Mouse (Mus musculus) myocyte (in vitro differentiated cells): ENCODE measurements around the gene Tmem123. TPM values are rescaled to one million over a fixed set of nuclear protein-coding genes. Genes with fewer than 3 reads are reported as not detected.

Source experiments
- H3K27me3 ChIP-seq: one replicate; pipeline ENCODE4 v1.6.1; 2011; ENCODE audit not compliant: control insufficient read depth, insufficient read depth, insufficient read length
- H3K36me3 ChIP-seq: one replicate; pipeline ENCODE4 v1.6.1; 2011; ENCODE audit not compliant: control insufficient read depth, insufficient read depth
- H3K4me2 ChIP-seq: one replicate; pipeline ENCODE4 v1.6.1; 2011; ENCODE audit warnings: low read depth, control low read depth
- H3K4me3 ChIP-seq: one replicate; pipeline ENCODE4 v1.5.1; 2011; ENCODE audit warnings: mild to moderate bottlenecking, control low read depth, moderate library complexity
- H3K79me2 ChIP-seq: one replicate; pipeline ENCODE4 v1.6.1; 2011; ENCODE audit not compliant: control insufficient read depth, insufficient read depth
- H3ac ChIP-seq: one replicate; pipeline ENCODE4 v1.6.1; 2011; ENCODE audit not compliant: control insufficient read depth, insufficient read length
- CEBPB ChIP-seq: IDR thresholded peaks from 2 replicates; pipeline ENCODE4 v1.6.1; 2011; ENCODE audit warnings: mild to moderate bottlenecking, moderate library complexity; ENCODE audit not compliant: poor library complexity, insufficient read depth, severe bottlenecking
- E2F4 ChIP-seq: IDR thresholded peaks from one replicate; pipeline ENCODE4 v1.6.1; 2011; ENCODE audit warnings: mild to moderate bottlenecking, control low read depth, moderate library complexity; ENCODE audit not compliant: insufficient read depth
- MAX ChIP-seq: IDR thresholded peaks from one replicate; pipeline ENCODE4 v1.6.1; 2011; ENCODE audit warnings: low read depth, mild to moderate bottlenecking, control low read depth
- MYOD1 ChIP-seq, 3 experiments: IDR thresholded peaks; one replicate each; pipeline ENCODE4 v1.6.1; 2011; ENCODE audit warnings: control low read depth in 2 of 3, low read depth in 2 of 3, mild to moderate bottlenecking in 2 of 3, moderate library complexity in 1 of 3; ENCODE audit not compliant: insufficient read length in 2 of 3, control insufficient read depth in 1 of 3
- MYOG ChIP-seq, 3 experiments: IDR thresholded peaks; one replicate each; pipeline ENCODE4 v1.6.1; 2011; ENCODE audit warnings: control low read depth in 2 of 3, low read depth in 2 of 3, mild to moderate bottlenecking in 2 of 3; ENCODE audit not compliant: insufficient read length in 2 of 3, control insufficient read depth in 1 of 3, insufficient read depth in 1 of 3
- POLR2A ChIP-seq: IDR thresholded peaks from one replicate; pipeline ENCODE4 v1.6.1; 2011; ENCODE audit warnings: low read depth, mild to moderate bottlenecking, control low read depth, moderate library complexity; ENCODE audit not compliant: insufficient read length
- POLR2AphosphoS2 ChIP-seq: IDR thresholded peaks from one replicate; pipeline ENCODE4 v1.6.1; 2011; ENCODE audit warnings: low read depth, control low read depth; ENCODE audit not compliant: insufficient read length
- REST ChIP-seq: IDR thresholded peaks from one replicate; pipeline ENCODE4 v1.6.1; 2011; ENCODE audit warnings: mild to moderate bottlenecking, control low read depth, moderate library complexity; ENCODE audit not compliant: insufficient read depth, insufficient read length
- SRF ChIP-seq: IDR thresholded peaks from one replicate; pipeline ENCODE4 v1.6.1; 2011; ENCODE audit warnings: low read depth; ENCODE audit not compliant: control insufficient read depth, insufficient read length
- TCF12 ChIP-seq: IDR thresholded peaks from one replicate; pipeline ENCODE4 v1.6.1; 2011; ENCODE audit warnings: mild to moderate bottlenecking, control low read depth; ENCODE audit not compliant: poor library complexity, insufficient read depth, severe bottlenecking
- TCF3 ChIP-seq: IDR thresholded peaks from one replicate; pipeline ENCODE4 v1.6.1; 2011; ENCODE audit warnings: low read depth, control low read depth; ENCODE audit not compliant: insufficient read length
- USF1 ChIP-seq: IDR thresholded peaks from one replicate; pipeline ENCODE4 v1.6.1; 2011; ENCODE audit warnings: low read depth, mild to moderate bottlenecking, control low read depth, moderate library complexity
- polyA plus RNA-seq: library from polyadenylated mRNA; unstranded; fragments of >200 nt; fragmentation: generic; extraction: Trizol; gene quantifications from one replicate; pipeline ENCODE4 v1.2.1, GENCODE M21; 2012; ENCODE audit warnings: missing spikeins

Gene Tmem123
- polyA plus RNA-seq, 1 experiment = 60.9 TPM

DNA sequence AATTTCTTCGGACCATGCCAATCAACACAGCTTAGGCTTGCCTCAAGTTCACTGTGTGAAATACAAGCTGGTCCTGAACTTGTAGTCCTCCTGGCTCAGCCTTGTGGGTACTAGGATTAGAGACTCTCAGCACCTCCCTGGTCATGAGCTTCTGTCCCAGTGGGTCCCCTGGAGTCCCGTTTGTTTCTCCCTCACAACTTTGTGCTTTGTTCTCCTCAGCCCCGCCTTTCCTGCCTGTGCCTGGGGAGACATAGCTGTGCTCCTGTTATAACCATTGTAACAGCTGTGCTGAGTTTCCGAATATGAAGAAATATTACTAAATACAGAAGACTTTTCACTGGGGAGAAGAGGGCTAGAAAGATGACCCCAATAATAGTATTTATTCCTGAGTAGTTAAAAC lies 5.2 kb downstream of the Tmem123 start:
- TF ChIP-seq MYOD1 (IDR thresholded peaks at IDR 0.05; ENCODE audit: control insufficient read depth in 1 of 3, insufficient read length in 2 of 3, low read depth in 2 of 3) = no peak
- no peak for TF ChIP-seq SRF
- no peak for TF ChIP-seq E2F4
- TF ChIP-seq MAX = no peak
- no peak for TF ChIP-seq POLR2AphosphoS2
- TF ChIP-seq TCF12 = no peak
- TF ChIP-seq CEBPB = no peak
- TF ChIP-seq REST = no peak
- no peak for TF ChIP-seq TCF3
- TF ChIP-seq MYOG (IDR thresholded peaks at IDR 0.05; ENCODE audit: control insufficient read depth in 1 of 3, insufficient read depth in 1 of 3, insufficient read length in 2 of 3, low read depth in 2 of 3) = no peak
- no peak for TF ChIP-seq POLR2A
- TF ChIP-seq USF1 = no peak
- H3K36me3 ChIP-seq = peaks cover 36% of the 10 kb centered on the region
- no peak overlapping the region for H3K4me3 ChIP-seq
- no peak overlapping the region for H3ac ChIP-seq
- no peaks in the 10 kb centered on the region for H3K27me3 ChIP-seq
- H3K4me2 ChIP-seq = no peak overlapping the region
- peaks cover 44% of the 10 kb centered on the region for H3K79me2 ChIP-seq

DNA sequence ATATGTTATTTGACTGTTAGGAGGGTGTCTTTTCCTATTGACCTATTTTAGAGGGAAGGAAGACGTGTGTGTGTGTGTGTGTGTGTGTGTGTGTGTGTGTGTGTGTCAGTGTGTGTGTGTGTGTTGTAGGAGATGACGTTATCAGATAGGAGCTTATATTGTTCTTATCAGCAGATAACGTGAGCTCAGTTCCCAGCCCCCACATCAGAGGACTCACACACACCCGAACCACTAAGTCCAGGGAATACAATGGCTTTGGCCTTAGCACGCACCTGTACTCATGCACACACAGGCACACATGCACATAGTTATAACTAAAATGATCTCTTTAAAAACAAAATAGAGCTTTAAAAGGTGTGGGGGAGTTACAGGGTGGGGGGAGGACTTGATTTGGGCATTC lies 5.7 kb downstream of the Tmem123 start:
- Histone ChIP-seq H3ac (no peak overlapping the region), H3K36me3 (peaks cover 36% of the 10 kb centered on the region), H3K27me3 (no peaks in the 10 kb centered on the region), H3K4me3 (no peak overlapping the region), H3K4me2 (no peak overlapping the region), H3K79me2 (peaks cover 41% of the 10 kb centered on the region)
- TF ChIP-seq MYOD1 (IDR thresholded peaks at IDR 0.05; ENCODE audit: control insufficient read depth in 1 of 3, insufficient read length in 2 of 3, low read depth in 2 of 3) = no peak
- TF ChIP-seq TCF12 = no peak
- TF ChIP-seq MYOG (IDR thresholded peaks at IDR 0.05; ENCODE audit: control insufficient read depth in 1 of 3, insufficient read depth in 1 of 3, insufficient read length in 2 of 3, low read depth in 2 of 3) = no peak
- no peak for TF ChIP-seq MAX
- no peak for TF ChIP-seq REST
- TF ChIP-seq SRF = no peak
- no peak for TF ChIP-seq TCF3
- TF ChIP-seq USF1 = no peak
- no peak for TF ChIP-seq E2F4
- TF ChIP-seq POLR2AphosphoS2 = no peak
- no peak for TF ChIP-seq CEBPB
- no peak for TF ChIP-seq POLR2A

DNA sequence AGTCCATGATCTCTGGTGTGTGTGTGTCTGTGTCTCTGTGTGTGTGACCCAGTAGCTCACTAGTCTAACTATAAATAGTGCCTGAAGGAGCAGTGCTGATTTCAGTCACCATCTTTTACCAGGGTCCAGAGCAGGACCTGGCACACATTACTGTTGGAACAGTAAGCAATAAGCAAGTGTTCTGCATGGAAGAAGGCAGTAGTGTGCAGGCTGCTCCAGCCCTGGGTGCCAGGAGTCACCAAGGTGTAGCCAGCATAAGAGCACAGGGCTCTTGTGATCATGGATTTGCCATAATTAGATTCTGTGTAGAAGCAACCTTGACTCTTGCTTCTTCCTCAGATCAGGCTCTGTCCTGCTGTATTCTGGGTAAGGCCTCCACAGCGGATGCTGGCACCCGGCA lies 8.5 kb downstream of the Tmem123 start:
- Histone ChIP-seq H3K4me3 (no peak overlapping the region), H3K79me2 (peaks cover 22% of the 10 kb centered on the region), H3ac (no peak overlapping the region), H3K27me3 (no peaks in the 10 kb centered on the region), H3K36me3 (peaks cover 57% of the 10 kb centered on the region), H3K4me2 (no peak overlapping the region)
- TF ChIP-seq POLR2A (no peak), SRF (no peak), REST (no peak), E2F4 (no peak), CEBPB (no peak)

DNA sequence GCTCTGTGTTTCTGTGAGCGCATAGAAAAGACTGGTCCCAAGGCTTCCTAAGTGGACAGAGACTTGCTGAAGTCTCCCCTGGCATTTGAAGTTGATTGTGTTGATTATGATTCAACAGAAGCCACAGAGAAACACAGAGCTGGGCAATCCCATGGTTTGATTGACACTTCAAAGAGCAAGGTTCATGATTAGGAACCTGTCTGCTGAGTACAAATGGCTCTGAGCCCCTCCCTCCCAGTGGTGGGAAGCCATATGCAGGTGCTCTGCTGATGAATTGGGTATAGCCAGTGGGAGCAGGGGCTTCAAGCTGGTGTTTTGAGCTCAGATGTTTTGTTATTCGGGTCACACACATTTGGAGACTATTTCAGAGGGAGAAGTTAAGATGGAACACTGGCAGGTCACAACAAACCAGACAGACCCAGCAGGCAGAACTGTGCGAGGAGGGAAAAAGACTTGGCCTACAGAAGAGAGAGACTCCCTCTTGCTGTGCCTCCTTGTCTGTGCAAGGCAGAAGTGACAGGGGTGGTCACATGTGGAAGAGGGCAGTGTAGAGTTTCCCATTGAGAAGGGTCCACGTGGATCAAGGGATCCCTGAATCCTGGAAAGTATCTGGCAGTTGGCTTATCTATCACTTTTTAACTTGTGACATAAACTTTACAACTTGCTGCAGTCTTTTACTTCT lies 9.1 kb downstream of the Tmem123 start:
- Histone ChIP-seq H3K4me2 (no peak overlapping the region), H3K4me3 (no peak overlapping the region), H3K79me2 (peaks cover 21% of the 10 kb centered on the region), H3K27me3 (no peaks in the 10 kb centered on the region), H3K36me3 (peaks cover 59% of the 10 kb centered on the region), H3ac (no peak overlapping the region)
- TF ChIP-seq USF1 (no peak), SRF (no peak), CEBPB (no peak), TCF3 (no peak), MYOD1 (IDR thresholded peaks at IDR 0.05; ENCODE audit: control insufficient read depth in 1 of 3, insufficient read length in 2 of 3, low read depth in 2 of 3) (no peak), MYOG (IDR thresholded peaks at IDR 0.05; ENCODE audit: control insufficient read depth in 1 of 3, insufficient read depth in 1 of 3, insufficient read length in 2 of 3, low read depth in 2 of 3) (no peak), TCF12 (no peak), POLR2A (no peak), POLR2AphosphoS2 (no peak), E2F4 (no peak), MAX (no peak), REST (no peak)

DNA sequence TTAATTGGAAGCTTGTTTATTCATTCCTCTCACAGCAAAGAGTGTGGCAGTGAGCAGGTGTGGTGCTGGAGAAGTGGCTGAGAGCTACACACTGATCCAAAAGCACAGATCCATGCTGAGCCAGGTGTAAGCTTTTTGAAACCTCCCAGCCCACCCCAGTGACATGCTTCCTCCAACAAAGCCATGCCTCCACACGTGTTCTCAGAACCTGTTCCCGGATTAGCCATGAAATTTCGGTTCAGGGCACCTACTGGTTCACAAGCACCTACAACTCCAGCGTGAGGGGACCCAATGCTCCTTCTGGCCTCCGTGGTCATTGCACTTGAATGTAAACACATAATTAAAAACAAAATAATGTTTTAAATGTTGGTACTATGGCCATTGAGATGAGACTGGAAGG lies 9.8 kb downstream of the Tmem123 start:
- peaks cover 59% of the 10 kb centered on the region for H3K36me3 ChIP-seq
- no peak for TF ChIP-seq REST
- TF ChIP-seq USF1 = no peak

More for the DNA sequence above, 9.8 kb downstream of the Tmem123 start:
- no peaks in the 10 kb centered on the region for H3K27me3 ChIP-seq
- H3K4me3 ChIP-seq = no peak overlapping the region
- no peak overlapping the region for H3ac ChIP-seq
- H3K4me2 ChIP-seq = no peak overlapping the region
- peaks cover 21% of the 10 kb centered on the region for H3K79me2 ChIP-seq
